Mouse (Mus musculus): ENCODE data around the gene 1500009C09Rik. TPM values are rescaled to one million over a fixed set of nuclear protein-coding genes. Genes with fewer than 3 reads are reported as not detected.

Gene 1500009C09Rik
- polyA plus RNA-seq, 1 experiment = not detected

DNA sequence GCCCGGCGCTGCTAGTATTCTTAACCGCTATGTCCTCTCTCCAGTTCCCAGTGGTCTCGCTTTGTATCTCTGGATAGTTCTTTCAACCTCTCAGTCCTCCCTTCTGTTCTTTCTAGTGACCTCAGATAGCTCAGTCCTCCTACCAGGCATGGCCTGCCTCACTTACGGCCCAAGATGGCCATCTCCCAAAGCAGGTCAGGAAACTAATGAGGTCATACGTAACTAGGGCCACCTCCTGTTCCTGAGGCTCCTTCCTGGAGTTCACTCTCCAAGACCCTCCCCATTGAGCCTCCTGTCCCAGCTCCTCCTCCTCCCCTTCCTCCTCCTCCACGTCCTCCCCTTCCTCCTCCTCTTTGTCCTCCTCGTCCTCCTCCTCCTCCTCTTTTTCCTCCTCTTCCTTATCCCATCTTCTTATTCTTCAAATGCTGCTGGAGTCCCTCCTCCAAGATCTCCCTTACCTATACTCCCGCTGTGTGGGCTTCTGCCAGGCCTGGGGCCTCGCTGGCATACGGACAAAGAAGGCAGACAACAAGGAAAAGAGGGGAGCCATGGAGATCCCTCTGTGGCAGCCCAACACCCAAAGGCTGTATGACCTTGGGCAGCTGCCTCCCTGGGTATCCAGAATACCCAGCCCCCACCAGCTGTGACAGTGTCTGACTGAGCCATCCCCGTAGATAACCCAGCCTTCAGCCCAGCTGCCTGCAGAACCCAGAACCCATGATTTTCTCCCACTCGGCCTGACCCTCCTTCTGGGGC, 42.7 kb upstream of the 1500009C09Rik start:
- Histone ChIP-seq H3K27ac (ENCODE audit: insufficient read depth, low read depth, low read length) (peak overlapping the region; percentile 73), H3K4me3 (ENCODE audit: insufficient read depth, low read depth, low read length) (peak overlapping the region; percentile 91), H3K4me1 (ENCODE audit: control insufficient read depth, insufficient read depth, low read length) (peaks cover 51% of the 10 kb centered on the region)
- TF ChIP-seq POLR2A (IDR thresholded peaks at IDR 0.05; ENCODE audit: insufficient read depth, low read depth, low read length) (no peak), CTCF (IDR thresholded peaks at IDR 0.05; ENCODE audit: insufficient read depth, low read depth, low read length) (no peak)
- 58% methylated on average over 13 of the region's 13 CpGs for WGBS

DNA sequence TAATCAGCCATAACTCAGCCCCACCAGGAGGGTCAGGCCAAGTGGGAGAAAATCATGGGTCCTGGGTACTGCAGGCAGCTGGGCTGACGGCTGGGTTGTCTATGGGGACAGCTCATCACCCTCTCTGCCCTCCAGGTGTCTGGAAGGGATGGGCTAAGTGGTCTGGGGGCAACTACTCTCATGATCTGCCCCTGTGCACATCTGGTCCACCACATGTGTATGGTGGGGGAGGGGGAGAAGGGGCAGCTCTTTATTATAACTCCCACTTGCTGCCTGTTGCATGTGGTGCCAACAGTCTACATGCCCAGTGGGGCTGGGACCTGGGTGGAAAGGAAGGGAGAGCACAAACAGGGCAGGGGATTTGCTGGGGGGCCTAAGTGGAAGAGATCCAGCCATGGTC, 41.4 kb upstream of the 1500009C09Rik start:
- H3K4me1 ChIP-seq (ENCODE audit: control insufficient read depth, insufficient read depth, low read length) = peaks cover 53% of the 10 kb centered on the region
- H3K4me3 ChIP-seq (ENCODE audit: insufficient read depth, low read depth, low read length) = peak overlapping the region; percentile 91
- 22% methylated on average over 1 of the region's 1 CpGs for WGBS
- TF ChIP-seq CTCF (IDR thresholded peaks at IDR 0.05; ENCODE audit: insufficient read depth, low read depth, low read length) = no peak
- no peak for TF ChIP-seq POLR2A (IDR thresholded peaks at IDR 0.05; ENCODE audit: insufficient read depth, low read depth, low read length)
- H3K27ac ChIP-seq (ENCODE audit: insufficient read depth, low read depth, low read length) = peak overlapping the region; percentile 73

- Histone ChIP-seq H3K4me3 (ENCODE audit: insufficient read depth, low read depth, low read length) (peak overlapping the region; percentile 91), H3K27ac (ENCODE audit: insufficient read depth, low read depth, low read length) (peak overlapping the region; percentile 92), H3K4me1 (ENCODE audit: control insufficient read depth, insufficient read depth, low read length) (peaks cover 53% of the 10 kb centered on the region)
- 4% methylated on average over 11 of the region's 11 CpGs for WGBS
- TF ChIP-seq POLR2A (IDR thresholded peaks at IDR 0.05; ENCODE audit: insufficient read depth, low read depth, low read length) (no peak), CTCF (IDR thresholded peaks at IDR 0.05; ENCODE audit: insufficient read depth, low read depth, low read length) (no peak)
Measured at GRCm38 (mm10) chr15:82211281-82211680, 40.9 kb upstream of the 1500009C09Rik start.

DNA sequence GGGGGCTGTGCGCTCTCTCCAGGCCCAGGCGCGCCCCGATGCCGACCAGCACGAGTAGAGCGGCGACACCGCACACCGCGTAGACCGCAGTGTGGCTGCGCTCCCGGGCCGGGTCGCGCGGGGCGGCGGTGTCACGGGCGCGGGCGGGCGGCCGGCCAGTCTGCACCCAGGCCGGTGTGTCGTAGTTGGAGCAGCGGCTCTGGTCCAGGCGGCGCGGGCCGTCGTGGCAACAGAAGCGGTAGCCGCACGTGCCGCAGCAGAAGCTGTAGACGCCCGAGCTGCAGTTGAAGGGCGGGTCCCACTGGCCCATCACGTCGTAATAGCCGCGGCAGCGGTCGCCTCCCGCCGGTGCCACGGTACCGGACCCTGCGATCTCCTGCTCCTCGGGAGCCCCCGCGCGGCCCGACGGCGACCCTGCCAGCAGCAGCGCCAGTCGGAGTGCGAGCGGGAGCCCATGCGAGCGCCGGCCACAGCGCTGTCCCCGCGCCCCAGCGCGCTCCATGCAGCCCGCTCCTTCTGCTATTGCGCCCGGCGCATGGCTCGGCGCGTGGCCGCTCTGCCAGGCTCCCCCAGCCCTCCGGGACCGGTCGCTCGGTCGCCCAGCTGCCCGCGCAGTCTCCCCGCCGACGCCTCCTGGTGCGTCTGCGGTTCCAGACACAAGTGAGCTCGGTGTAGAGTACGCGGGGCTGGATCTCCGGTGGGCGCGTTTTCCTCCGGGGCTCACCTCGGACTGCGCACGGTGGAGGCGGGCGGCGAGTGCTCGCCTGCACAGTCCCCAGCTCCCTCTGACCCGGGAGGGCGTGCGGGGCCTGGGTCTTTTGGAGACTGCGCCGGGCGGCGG, 40.1 kb upstream of the 1500009C09Rik start:
- Histone ChIP-seq H3K4me3 (ENCODE audit: insufficient read depth, low read depth, low read length) (peak overlapping the region; percentile 91), H3K27ac (ENCODE audit: insufficient read depth, low read depth, low read length) (peak overlapping the region; percentile 92), H3K4me1 (ENCODE audit: control insufficient read depth, insufficient read depth, low read length) (peaks cover 52% of the 10 kb centered on the region)
- TF ChIP-seq POLR2A (IDR thresholded peaks at IDR 0.05; ENCODE audit: insufficient read depth, low read depth, low read length) = peak; percentile 43
- no peak for TF ChIP-seq CTCF (IDR thresholded peaks at IDR 0.05; ENCODE audit: insufficient read depth, low read depth, low read length)
- WGBS = under 1% methylated on average over 111 of the region's 112 CpGs

DNA sequence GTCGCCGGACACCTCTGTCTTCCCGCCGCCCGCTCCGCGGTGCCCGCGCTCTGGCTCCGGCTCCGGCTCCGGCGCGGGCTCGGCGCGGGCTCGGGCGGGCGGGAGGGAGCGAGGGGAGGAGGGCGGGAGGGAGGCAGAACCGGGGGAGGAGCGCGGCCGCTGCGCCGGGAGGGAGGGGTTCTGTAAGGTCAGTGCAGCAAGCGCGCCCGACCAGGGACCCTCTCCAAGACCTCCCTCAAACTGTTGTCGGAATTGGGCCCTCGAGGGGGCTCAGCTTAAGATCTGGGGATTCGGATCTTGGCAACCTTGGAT, 39.5 kb upstream of the 1500009C09Rik start, which contains the start of gene Shisa8:
Shisa8 (minus strand) TSS at position 64 of the 312 bp plus-strand sequence.
- Histone ChIP-seq H3K27ac (ENCODE audit: insufficient read depth, low read depth, low read length) (peak within 1 kb of the TSS; percentile 92), H3K4me3 (ENCODE audit: insufficient read depth, low read depth, low read length) (peak within 1 kb of the TSS; percentile 91), H3K4me1 (ENCODE audit: control insufficient read depth, insufficient read depth, low read length) (peaks cover 50% of the 10 kb centered on the region)
- under 1% methylated on average over 34 of the region's 34 CpGs for WGBS
- TF ChIP-seq CTCF (IDR thresholded peaks at IDR 0.05; ENCODE audit: insufficient read depth, low read depth, low read length) = no peak
- TF ChIP-seq POLR2A (IDR thresholded peaks at IDR 0.05; ENCODE audit: insufficient read depth, low read depth, low read length) = no peak

GRCm38 (mm10) chr15:82213222-82213621, 39.0 kb upstream of the 1500009C09Rik start:
- peaks cover 48% of the 10 kb centered on the region for H3K4me1 ChIP-seq (ENCODE audit: control insufficient read depth, insufficient read depth, low read length)
- 50% methylated on average over 4 of the region's 4 CpGs for WGBS
- TF ChIP-seq CTCF (IDR thresholded peaks at IDR 0.05; ENCODE audit: insufficient read depth, low read depth, low read length) (no peak), POLR2A (IDR thresholded peaks at IDR 0.05; ENCODE audit: insufficient read depth, low read depth, low read length) (no peak)

DNA sequence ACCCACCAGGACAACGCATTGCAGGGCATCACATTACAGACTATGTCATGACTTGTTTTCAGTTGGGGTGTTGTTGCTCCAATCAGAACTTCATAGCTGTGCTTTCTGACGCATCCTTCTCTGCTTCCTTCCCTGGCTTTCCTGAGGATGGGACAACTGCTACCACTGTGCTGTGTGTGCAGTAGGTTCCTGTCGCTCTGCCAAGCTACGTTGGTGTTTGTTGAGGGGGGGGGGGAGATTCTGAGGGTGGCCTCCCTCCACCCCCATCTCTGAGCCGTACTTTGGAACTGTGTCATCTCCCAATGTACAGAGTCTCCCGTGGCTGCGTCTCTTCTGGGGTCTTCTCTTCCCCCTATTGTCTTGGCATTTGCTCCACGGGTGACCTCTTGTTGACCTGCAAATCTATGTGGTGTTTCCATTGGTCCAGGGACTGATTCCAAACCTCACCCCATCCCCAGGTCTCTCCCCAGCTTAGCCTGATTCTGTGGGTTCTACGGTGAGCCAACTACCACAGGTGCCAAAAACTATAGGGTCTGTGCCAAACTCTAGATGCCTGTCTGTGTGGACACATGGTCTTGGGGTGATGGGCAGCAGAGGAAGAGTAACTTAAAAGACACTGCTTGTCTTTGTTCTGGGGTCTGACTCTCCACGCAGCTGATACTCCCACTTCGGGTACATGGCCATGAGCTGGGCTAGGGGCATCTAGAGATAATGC, 36.7 kb upstream of the 1500009C09Rik start:
- 21% methylated on average over 11 of the region's 11 CpGs for WGBS
- Histone ChIP-seq H3K27ac (ENCODE audit: insufficient read depth, low read depth, low read length) (peak overlapping the region; percentile 96), H3K4me3 (ENCODE audit: insufficient read depth, low read depth, low read length) (no peak overlapping the region; the same call in 1 of the 2 replicates), H3K4me1 (ENCODE audit: control insufficient read depth, insufficient read depth, low read length) (peaks cover 50% of the 10 kb centered on the region)
- TF ChIP-seq CTCF (IDR thresholded peaks at IDR 0.05; ENCODE audit: insufficient read depth, low read depth, low read length) (no peak), POLR2A (IDR thresholded peaks at IDR 0.05; ENCODE audit: insufficient read depth, low read depth, low read length) (no peak)

More at GRCm38 (mm10) chr15:82213222-82213621, 39.0 kb upstream of the 1500009C09Rik start:
- Histone ChIP-seq H3K4me3 (ENCODE audit: insufficient read depth, low read depth, low read length) (peak overlapping the region; percentile 91), H3K27ac (ENCODE audit: insufficient read depth, low read depth, low read length) (peak overlapping the region; percentile 79)

- H3K4me3 ChIP-seq (ENCODE audit: insufficient read depth, low read depth, low read length) = 0 out of 2 replicates have a peak overlapping the region, but pooled peaks have one; percentile 0
- peaks cover 58% of the 10 kb centered on the region for H3K4me1 ChIP-seq (ENCODE audit: control insufficient read depth, insufficient read depth, low read length)
- WGBS = 17% methylated on average over 20 of the region's 20 CpGs
- peak overlapping the region; percentile 96 for H3K27ac ChIP-seq (ENCODE audit: insufficient read depth, low read depth, low read length)
- no peak for TF ChIP-seq POLR2A (IDR thresholded peaks at IDR 0.05; ENCODE audit: insufficient read depth, low read depth, low read length)
- TF ChIP-seq CTCF (IDR thresholded peaks at IDR 0.05; ENCODE audit: insufficient read depth, low read depth, low read length) = no peak
Measured at GRCm38 (mm10) chr15:82216142-82216827, 35.9 kb upstream of the 1500009C09Rik start.

Data from olfactory bulb, adult 2 months (tissue).